Mouse (Mus musculus): ENCODE measurements around the gene Igsf9.
A peak's percentile ranks its signal among the peaks of the same experiment; 100 is the strongest.

GRCm38 (mm10) chr1:172501371-172502144 lies 20.0 kb downstream of the Igsf9 start:
- TF ChIP-seq CTCF (IDR thresholded peaks at IDR 0.05; ENCODE audit: control insufficient read depth, insufficient read depth, insufficient read length) (no peak), MAX (IDR thresholded peaks at IDR 0.05) (peak; percentile 41), USF1 (IDR thresholded peaks at IDR 0.05; ENCODE audit: low read depth) (peak; percentile 18), CEBPB (IDR thresholded peaks at IDR 0.05; ENCODE audit: low read depth) (no peak), MYOG (IDR thresholded peaks at IDR 0.05; ENCODE audit: control insufficient read depth, extremely low read depth, insufficient read length) (no peak), MYOD1 (IDR thresholded peaks at IDR 0.05; ENCODE audit: control insufficient read depth, insufficient read length, low read depth) (no peak), FOSL1 (IDR thresholded peaks at IDR 0.05; ENCODE audit: insufficient read depth, low read length, poor library complexity, severe bottlenecking) (no peak)

All from C2C12 (cell line).